Mouse (Mus musculus): ENCODE measurements at regions not wholly inside any gene's neighbourhood (a gene's known extent, or its start where the extent isn't known, plus 50 kb on each side); places are given as distances from the start of the nearest gene placed in this dataset.

GRCm38 (mm10) chr8:92190261-92191025 is 167.0 kb upstream of the Irx5 start:
- no peaks in the 10 kb centered on the region for H3K27me3 ChIP-seq (ENCODE audit: insufficient read depth, low read length)
- H3K4me3 ChIP-seq (replicated peaks; ENCODE audit: low read length): no peak overlapping the region
- no peak for TF ChIP-seq NANOG (IDR thresholded peaks at IDR 0.05; ENCODE audit: borderline replicate concordance, low read length)
- no peak for TF ChIP-seq CTCF (conservative IDR thresholded peaks at IDR 0.05; ENCODE audit: low read length)
- no peaks in the 10 kb centered on the region for H3K36me3 ChIP-seq (ENCODE audit: insufficient read depth, low read length)
- no peaks in the 10 kb centered on the region for H3K4me1 ChIP-seq (replicated peaks; ENCODE audit: low read depth, low read length)
- peaks cover 38% of the 10 kb centered on the region for H3K9me3 ChIP-seq (ENCODE audit: low read length)

DNA sequence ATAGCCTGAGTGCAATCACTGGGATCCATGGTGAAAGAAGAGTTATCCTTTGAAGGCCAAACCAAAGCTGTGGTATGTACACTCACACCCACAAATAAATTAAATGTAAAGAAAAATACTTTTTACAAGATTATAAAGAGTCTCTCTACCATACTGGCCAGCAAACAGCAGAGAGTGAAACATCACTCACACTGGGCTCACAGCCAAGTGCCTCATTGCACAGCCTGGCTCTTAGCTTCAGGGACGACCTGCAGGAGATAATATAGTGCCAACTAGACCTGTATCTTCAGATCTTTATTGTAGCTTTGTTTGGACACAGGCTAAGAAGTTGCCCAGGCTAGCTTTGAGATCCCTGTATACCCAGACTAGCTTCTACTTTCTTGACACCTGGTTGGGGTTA is 174.1 kb upstream of the Irx5 start:
- no peaks in the 10 kb centered on the region for H3K9me3 ChIP-seq (ENCODE audit: low read length)
- TF ChIP-seq POU5F1 (IDR thresholded peaks at IDR 0.05; ENCODE audit: borderline replicate concordance, low read length) (no peak), CTCF (conservative IDR thresholded peaks at IDR 0.05; ENCODE audit: low read length) (no peak), NANOG (IDR thresholded peaks at IDR 0.05; ENCODE audit: borderline replicate concordance, low read length) (no peak)
- H3K4me3 ChIP-seq (replicated peaks; ENCODE audit: low read length): no peak overlapping the region
- no peaks in the 10 kb centered on the region for H3K36me3 ChIP-seq (ENCODE audit: insufficient read depth, low read length)
- H3K27me3 ChIP-seq (ENCODE audit: insufficient read depth, low read length): no peaks in the 10 kb centered on the region
- H3K4me1 ChIP-seq (replicated peaks; ENCODE audit: low read depth, low read length): no peaks in the 10 kb centered on the region; the same call in 1 of the 2 replicates

DNA sequence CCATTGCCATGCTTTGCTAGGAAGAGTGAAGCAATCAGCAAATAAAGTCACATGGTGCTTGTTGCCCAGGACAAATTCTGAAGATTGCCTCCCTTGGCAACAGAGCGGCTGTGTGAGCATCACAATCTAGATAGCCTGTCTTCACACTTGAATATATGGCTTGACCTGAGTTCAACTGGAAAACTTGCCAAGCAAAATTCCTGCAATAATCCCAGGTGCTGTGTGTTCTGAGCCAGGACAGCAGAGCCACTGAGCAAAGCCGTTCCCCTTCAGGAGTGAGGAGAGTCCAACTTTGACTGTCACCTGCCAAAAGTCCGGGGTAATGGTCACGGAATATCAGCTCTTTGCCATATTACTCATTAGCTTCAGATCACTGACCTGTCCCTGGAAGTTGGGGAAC is 176.8 kb upstream of the Irx5 start:
- no peaks in the 10 kb centered on the region for H3K36me3 ChIP-seq (ENCODE audit: insufficient read depth, low read length)
- TF ChIP-seq NANOG (IDR thresholded peaks at IDR 0.05; ENCODE audit: borderline replicate concordance, low read length) (no peak), CTCF (conservative IDR thresholded peaks at IDR 0.05; ENCODE audit: low read length) (no peak), POU5F1 (IDR thresholded peaks at IDR 0.05; ENCODE audit: borderline replicate concordance, low read length) (no peak)
- H3K4me1 ChIP-seq (replicated peaks; ENCODE audit: low read depth, low read length): no peaks in the 10 kb centered on the region; the same call in 1 of the 2 replicates
- peaks cover 14% of the 10 kb centered on the region for H3K9me3 ChIP-seq (ENCODE audit: low read length)
- no peaks in the 10 kb centered on the region for H3K27me3 ChIP-seq (ENCODE audit: insufficient read depth, low read length)
- no peak overlapping the region for H3K4me3 ChIP-seq (replicated peaks; ENCODE audit: low read length)

DNA sequence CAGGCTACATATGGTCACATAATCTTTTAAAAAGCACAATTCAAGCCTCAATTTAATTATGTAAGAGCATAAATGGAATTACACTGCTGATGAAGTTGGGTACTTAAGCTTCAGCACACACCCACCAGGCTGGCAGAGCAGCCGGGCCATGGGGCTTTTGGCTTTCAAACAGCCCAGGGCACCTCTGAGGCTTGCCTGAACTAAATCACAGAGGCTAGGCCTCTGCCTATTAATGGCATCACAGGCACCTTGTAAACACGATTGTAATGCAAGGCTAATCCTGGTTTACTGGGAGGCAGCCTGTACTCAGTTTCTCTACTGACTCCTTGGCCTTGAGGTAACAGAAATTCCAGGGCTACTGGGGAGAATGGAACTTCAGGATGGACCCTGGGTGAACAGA is 178.1 kb upstream of the Irx5 start:
- no peaks in the 10 kb centered on the region for H3K27me3 ChIP-seq (ENCODE audit: insufficient read depth, low read length)
- H3K36me3 ChIP-seq (ENCODE audit: insufficient read depth, low read length): no peaks in the 10 kb centered on the region
- TF ChIP-seq NANOG (IDR thresholded peaks at IDR 0.05; ENCODE audit: borderline replicate concordance, low read length) (no peak), POU5F1 (IDR thresholded peaks at IDR 0.05; ENCODE audit: borderline replicate concordance, low read length) (no peak), CTCF (conservative IDR thresholded peaks at IDR 0.05; ENCODE audit: low read length) (no peak)
- peaks cover 15% of the 10 kb centered on the region for H3K9me3 ChIP-seq (ENCODE audit: low read length)
- no peak overlapping the region for H3K4me3 ChIP-seq (replicated peaks; ENCODE audit: low read length)
- no peaks in the 10 kb centered on the region; the same call in 1 of the 2 replicates for H3K4me1 ChIP-seq (replicated peaks; ENCODE audit: low read depth, low read length)

DNA sequence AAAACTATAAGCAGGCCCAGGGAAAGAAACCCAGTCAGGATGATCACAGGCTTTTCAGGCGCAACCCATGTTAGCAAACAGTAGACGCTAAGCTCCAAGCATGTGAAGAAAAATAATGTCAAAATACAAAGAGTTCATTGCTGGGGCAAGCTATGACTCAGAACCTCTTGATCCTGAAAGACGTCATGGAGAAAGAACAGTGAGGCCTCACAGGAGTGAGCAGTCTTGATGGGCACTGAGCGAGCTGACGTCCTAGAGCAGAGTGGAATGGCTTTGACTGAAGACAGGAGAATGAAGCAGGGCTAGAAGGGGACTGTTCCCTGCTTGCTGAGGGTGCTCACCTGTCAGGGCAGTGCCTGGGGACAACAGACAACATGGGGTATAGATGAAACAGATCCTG is 181.3 kb upstream of the Irx5 start:
- Histone ChIP-seq H3K27me3 (ENCODE audit: insufficient read depth, low read length) (no peaks in the 10 kb centered on the region), H3K4me1 (replicated peaks; ENCODE audit: low read depth, low read length) (peaks cover 3% of the 10 kb centered on the region; the same call in 1 of the 2 replicates), H3K9me3 (ENCODE audit: low read length) (peaks cover 15% of the 10 kb centered on the region), H3K36me3 (ENCODE audit: insufficient read depth, low read length) (no peaks in the 10 kb centered on the region), H3K4me3 (replicated peaks; ENCODE audit: low read length) (no peak overlapping the region)
- TF ChIP-seq POU5F1 (IDR thresholded peaks at IDR 0.05; ENCODE audit: borderline replicate concordance, low read length): no peak
- TF ChIP-seq NANOG (IDR thresholded peaks at IDR 0.05; ENCODE audit: borderline replicate concordance, low read length): no peak
- no peak for TF ChIP-seq CTCF (conservative IDR thresholded peaks at IDR 0.05; ENCODE audit: low read length)

GRCm38 (mm10) chr8:92174106-92174505 is 183.3 kb upstream of the Irx5 start:
- H3K4me1 ChIP-seq (replicated peaks; ENCODE audit: low read depth, low read length): peaks cover 3% of the 10 kb centered on the region; the same call in 1 of the 2 replicates
- no peak for TF ChIP-seq NANOG (IDR thresholded peaks at IDR 0.05; ENCODE audit: borderline replicate concordance, low read length)
- no peak for TF ChIP-seq POU5F1 (IDR thresholded peaks at IDR 0.05; ENCODE audit: borderline replicate concordance, low read length)
- no peak for TF ChIP-seq CTCF (conservative IDR thresholded peaks at IDR 0.05; ENCODE audit: low read length)

GRCm38 (mm10) chr8:92171578-92171977 is 185.8 kb upstream of the Irx5 start:
- Histone ChIP-seq H3K36me3 (ENCODE audit: insufficient read depth, low read length) (no peaks in the 10 kb centered on the region), H3K9me3 (ENCODE audit: low read length) (peaks cover 10% of the 10 kb centered on the region), H3K4me3 (replicated peaks; ENCODE audit: low read length) (no peak overlapping the region), H3K27me3 (ENCODE audit: insufficient read depth, low read length) (no peaks in the 10 kb centered on the region), H3K4me1 (replicated peaks; ENCODE audit: low read depth, low read length) (peaks cover 3% of the 10 kb centered on the region; the same call in 1 of the 2 replicates)
- TF ChIP-seq POU5F1 (IDR thresholded peaks at IDR 0.05; ENCODE audit: borderline replicate concordance, low read length) (no peak), CTCF (conservative IDR thresholded peaks at IDR 0.05; ENCODE audit: low read length) (no peak), NANOG (IDR thresholded peaks at IDR 0.05; ENCODE audit: borderline replicate concordance, low read length) (no peak)

More at GRCm38 (mm10) chr8:92174106-92174505, 183.3 kb upstream of the Irx5 start:
- Histone ChIP-seq H3K9me3 (ENCODE audit: low read length) (peaks cover 15% of the 10 kb centered on the region), H3K36me3 (ENCODE audit: insufficient read depth, low read length) (no peaks in the 10 kb centered on the region), H3K4me3 (replicated peaks; ENCODE audit: low read length) (no peak overlapping the region), H3K27me3 (ENCODE audit: insufficient read depth, low read length) (no peaks in the 10 kb centered on the region)

GRCm38 (mm10) chr8:92167340-92167783 is 190.1 kb upstream of the Irx5 start:
- no peaks in the 10 kb centered on the region for H3K27me3 ChIP-seq (ENCODE audit: insufficient read depth, low read length)
- no peaks in the 10 kb centered on the region for H3K9me3 ChIP-seq (ENCODE audit: low read length)
- H3K4me3 ChIP-seq (replicated peaks; ENCODE audit: low read length): no peak overlapping the region
- 0 out of 2 replicates have a peak, but pooled peaks cover 3% of the 10 kb centered on the region for H3K4me1 ChIP-seq (replicated peaks; ENCODE audit: low read depth, low read length)
- TF ChIP-seq CTCF (conservative IDR thresholded peaks at IDR 0.05; ENCODE audit: low read length): no peak
- no peak for TF ChIP-seq POU5F1 (IDR thresholded peaks at IDR 0.05; ENCODE audit: borderline replicate concordance, low read length)
- TF ChIP-seq NANOG (IDR thresholded peaks at IDR 0.05; ENCODE audit: borderline replicate concordance, low read length): no peak
- H3K36me3 ChIP-seq (ENCODE audit: insufficient read depth, low read length): no peaks in the 10 kb centered on the region

Data from E14TG2a.4 (cell line).